Mouse (Mus musculus): ENCODE measurements around the gene Dhrs4. TPM values are rescaled to one million over a fixed set of nuclear protein-coding genes. Genes with fewer than 3 reads are reported as not detected.

The Dhrs4 gene
- polyA plus RNA-seq (2015; fragmentation: Nextera tagmentation; extraction: Ambion mirVana) = 87.4 and 89.1 TPM in 2 replicates

DNA sequence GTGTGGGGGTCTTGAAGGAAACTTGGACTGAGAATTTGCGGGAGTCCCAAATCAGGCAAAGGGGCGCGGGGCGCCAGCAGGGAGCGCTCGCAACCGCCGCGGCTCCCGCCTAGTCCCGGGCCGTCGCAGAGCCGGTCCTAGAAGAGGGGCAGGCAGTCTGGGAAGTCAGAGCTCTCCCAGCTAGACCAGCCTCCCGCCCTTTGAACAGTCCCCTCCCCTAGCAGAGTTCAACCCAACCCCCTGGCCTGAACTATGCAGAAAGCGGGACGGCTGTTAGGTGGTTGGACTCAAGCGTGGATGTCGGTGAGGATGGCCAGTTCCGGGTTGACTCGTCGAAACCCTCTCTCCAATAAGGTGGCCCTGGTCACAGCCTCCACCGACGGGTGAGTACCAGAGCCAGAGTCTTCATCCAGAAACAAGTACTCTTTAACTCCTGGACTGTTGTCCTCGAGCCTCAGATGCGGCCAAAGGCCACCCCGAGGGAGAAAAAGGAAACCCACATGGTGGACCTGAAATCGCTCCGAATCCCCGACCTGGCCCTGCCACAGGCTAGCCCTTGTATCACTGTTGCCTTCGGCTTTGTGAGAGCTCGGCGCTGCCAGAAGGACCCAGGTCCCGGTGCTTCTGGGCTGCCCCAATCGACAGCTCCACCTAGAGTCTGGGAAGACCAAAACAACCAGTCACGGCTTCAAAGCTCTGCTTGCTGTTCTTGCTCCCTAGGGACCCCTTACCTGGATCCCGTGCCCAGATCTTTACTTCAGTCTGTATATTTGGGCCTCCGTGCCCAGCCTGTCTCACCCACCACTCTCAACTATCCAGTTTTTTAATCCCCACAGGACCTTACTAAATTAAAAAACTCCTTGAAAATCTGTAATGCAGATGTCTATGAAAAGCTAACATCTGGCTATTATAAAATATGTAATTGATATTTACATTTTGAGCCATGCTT, at the start of gene Dhrs4:
TSS of gene Dhrs4 (plus strand) at position 108 of the 949 bp plus-strand sequence.
- Histone ChIP-seq H3K4me1 (peaks cover 16% of the 10 kb centered on the region; the same call in 1 of the 2 replicates), H3K27me3 (no peaks in the 10 kb centered on the region), H3K27ac (peak within 1 kb of the TSS; percentile 83), H3K9me3 (no peaks in the 10 kb centered on the region), H3K36me3 (no peaks in the 10 kb centered on the region), H3K4me2 (replicated peaks) (peak within 1 kb of the TSS; percentile 64), H3K4me3 (peak within 1 kb of the TSS; percentile 57), H3K9ac (peak within 1 kb of the TSS; percentile 73)
- peak; percentile 96 for ATAC-seq (ENCODE audit: low FRiP score, low read depth)
- under 1% methylated on average over 38 of the region's 38 CpGs for WGBS

DNA sequence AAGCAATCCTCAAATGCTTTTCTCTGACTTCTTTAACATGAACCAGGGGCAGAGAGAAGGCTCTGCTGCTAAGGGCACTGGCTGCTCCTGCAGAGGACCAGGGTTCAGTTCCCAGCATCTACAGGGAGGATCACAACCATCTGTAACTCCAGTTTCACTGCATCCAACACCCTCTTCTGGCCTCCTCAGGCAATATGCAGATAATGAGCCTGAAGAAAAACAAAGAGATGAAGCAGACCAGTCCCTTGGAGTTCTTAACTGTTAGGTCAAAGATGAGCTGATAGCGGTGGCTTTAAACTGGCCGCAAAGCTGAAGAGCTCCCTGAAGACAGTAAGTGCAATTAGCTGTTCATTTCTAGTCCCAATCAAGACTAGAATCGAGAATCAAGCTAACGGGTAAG, 48.3 kb upstream of the Dhrs4 start:
- H3K4me1 ChIP-seq = peaks cover 6% of the 10 kb centered on the region; the same call in 1 of the 2 replicates

DNA sequence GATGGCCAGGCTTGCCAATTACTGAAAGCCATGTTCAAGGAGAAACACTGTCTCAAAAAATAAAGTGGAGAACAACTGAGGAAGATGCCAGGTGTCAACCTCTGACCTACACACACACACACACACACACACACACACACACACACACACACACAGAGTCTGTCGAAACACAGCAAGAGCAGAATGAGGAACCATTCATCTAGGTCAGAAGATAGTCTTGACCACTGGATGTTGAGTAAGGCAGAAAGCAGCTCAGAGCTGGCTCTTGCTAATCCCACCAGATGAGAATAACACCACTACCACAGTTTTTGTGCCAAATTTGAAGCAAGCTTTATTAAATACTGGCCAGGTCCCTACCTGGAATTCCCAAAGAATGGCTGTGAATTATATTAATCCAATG, 45.5 kb upstream of the Dhrs4 start:
- Histone ChIP-seq H3K4me3 (no peak overlapping the region), H3K27me3 (no peaks in the 10 kb centered on the region), H3K27ac (no peak overlapping the region), H3K36me3 (no peaks in the 10 kb centered on the region), H3K4me2 (replicated peaks) (no peak overlapping the region), H3K9me3 (no peaks in the 10 kb centered on the region), H3K4me1 (peaks cover 13% of the 10 kb centered on the region), H3K9ac (no peak overlapping the region)
- WGBS = 90% methylated on average over 1 of the region's 1 CpGs
- ATAC-seq (ENCODE audit: low FRiP score, low read depth) = no peak

More for the DNA sequence above, 48.3 kb upstream of the Dhrs4 start:
- Histone ChIP-seq H3K4me2 (replicated peaks) (no peak overlapping the region), H3K9ac (no peak overlapping the region), H3K9me3 (peaks cover 2% of the 10 kb centered on the region; the same call in 1 of the 2 replicates), H3K36me3 (no peaks in the 10 kb centered on the region), H3K4me3 (no peak overlapping the region), H3K27ac (no peak overlapping the region), H3K27me3 (no peaks in the 10 kb centered on the region)
- no peak for ATAC-seq (ENCODE audit: low FRiP score, low read depth)
- WGBS = 85% methylated on average over 4 of the region's 4 CpGs

DNA sequence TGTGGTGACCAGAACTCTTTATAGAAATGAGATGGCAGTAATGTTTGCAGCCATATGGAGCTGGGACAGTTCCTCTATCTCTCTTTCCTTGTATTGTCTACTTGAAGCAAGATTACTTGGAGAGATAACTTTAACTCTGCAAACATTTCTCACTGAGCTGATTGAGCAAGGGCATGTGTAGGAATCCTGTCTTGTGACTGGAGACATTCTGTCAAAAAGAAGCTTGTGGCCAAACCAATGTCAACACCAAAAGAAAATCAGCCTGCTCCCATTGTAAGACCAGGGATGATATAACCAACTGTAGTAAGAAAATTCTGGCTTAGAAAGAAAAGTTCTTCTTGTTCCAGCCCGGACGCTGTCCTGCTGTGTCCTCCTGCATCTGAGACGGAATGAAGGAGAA, 43.7 kb upstream of the Dhrs4 start:
- ATAC-seq (ENCODE audit: low FRiP score, low read depth) = no peak
- Histone ChIP-seq H3K4me1 (peaks cover 26% of the 10 kb centered on the region), H3K9ac (no peak overlapping the region), H3K27ac (no peak overlapping the region), H3K36me3 (no peaks in the 10 kb centered on the region), H3K27me3 (no peaks in the 10 kb centered on the region), H3K4me3 (no peak overlapping the region), H3K4me2 (replicated peaks) (no peak overlapping the region), H3K9me3 (no peaks in the 10 kb centered on the region)
- 89% methylated on average over 3 of the region's 3 CpGs for WGBS

DNA sequence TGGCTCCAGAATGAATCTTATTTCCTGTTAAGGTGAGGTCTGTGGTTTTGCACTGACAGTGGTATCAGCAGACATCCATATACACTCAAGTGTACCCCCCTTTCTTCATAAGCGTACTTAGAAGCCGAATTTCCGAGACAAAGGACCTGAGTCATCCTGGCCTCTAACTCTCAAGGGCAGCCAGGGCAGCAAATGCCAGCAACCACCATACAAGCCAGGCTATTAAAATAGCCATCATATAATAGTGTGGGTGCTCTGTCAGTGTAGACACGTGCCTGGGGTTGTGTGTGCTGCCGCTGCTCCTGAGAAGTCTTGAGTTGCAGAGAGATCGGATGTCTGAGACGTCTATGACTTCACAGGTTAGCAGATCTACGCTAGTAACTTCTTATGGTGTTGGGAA, 41.4 kb upstream of the Dhrs4 start:
- H3K27ac ChIP-seq = no peak overlapping the region
- H3K9ac ChIP-seq = no peak overlapping the region
- ATAC-seq (ENCODE audit: low FRiP score, low read depth) = no peak
- H3K4me2 ChIP-seq (replicated peaks) = no peak overlapping the region
- peaks cover 26% of the 10 kb centered on the region for H3K4me1 ChIP-seq
- no peaks in the 10 kb centered on the region for H3K36me3 ChIP-seq
- no peak overlapping the region for H3K4me3 ChIP-seq
- WGBS = 76% methylated on average over 8 of the region's 8 CpGs
- no peaks in the 10 kb centered on the region for H3K9me3 ChIP-seq
- H3K27me3 ChIP-seq = no peaks in the 10 kb centered on the region

DNA sequence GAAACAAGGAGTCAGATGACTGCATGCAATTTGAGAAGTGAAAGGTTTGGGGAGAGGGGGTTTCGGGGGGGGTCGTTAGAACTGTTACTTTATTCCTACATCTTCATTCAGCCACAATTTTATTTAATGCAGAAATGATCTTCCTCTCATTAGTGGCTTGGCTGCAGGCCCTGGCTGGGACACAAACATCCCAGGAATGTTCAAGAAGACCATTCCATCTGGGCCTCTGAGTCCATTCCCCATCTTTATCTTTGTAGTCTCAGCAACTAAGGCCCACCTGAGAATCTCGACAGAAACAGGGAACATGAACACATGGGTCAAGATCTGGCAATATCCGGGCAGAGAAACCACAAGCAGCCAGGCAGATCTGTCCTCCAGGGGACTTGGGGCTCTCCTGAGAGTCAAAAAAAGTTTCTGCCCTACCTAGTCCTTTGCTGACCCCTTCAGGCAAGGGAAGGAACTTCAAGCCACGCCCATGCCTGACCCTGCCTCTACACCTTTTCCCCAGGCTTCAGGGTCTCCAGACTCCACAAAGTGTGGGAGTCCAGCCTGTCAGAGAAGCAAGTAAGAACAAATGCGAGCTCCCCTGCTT, 40.3 kb upstream of the Dhrs4 start:
- 18% methylated on average over 6 of the region's 6 CpGs for WGBS
- Histone ChIP-seq H3K27ac (no peak overlapping the region), H3K27me3 (no peaks in the 10 kb centered on the region), H3K9ac (no peak overlapping the region), H3K4me2 (replicated peaks) (no peak overlapping the region), H3K9me3 (no peaks in the 10 kb centered on the region), H3K4me1 (peaks cover 26% of the 10 kb centered on the region), H3K36me3 (no peaks in the 10 kb centered on the region), H3K4me3 (no peak overlapping the region)
- ATAC-seq (ENCODE audit: low FRiP score, low read depth) = peak; percentile 24; the same call in 1 of the 2 replicates

DNA sequence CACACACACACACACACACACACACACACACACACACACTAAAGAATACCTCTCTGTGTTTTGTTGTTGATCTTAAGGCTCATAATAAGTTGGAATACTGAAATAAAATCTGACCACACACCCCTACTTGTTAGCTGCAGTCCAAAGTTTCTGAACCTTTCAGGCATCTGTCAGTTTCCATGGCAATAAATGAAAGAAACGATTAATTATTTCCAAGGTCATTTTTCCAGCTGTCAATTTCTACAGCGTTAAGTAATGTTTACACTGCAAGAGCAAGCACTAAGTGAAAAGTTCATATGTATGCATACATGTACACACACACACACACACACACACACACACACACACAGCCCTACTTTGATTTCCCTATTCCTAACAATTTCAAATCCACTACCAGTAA, 20.9 kb upstream of the Dhrs4 start:
- Histone ChIP-seq H3K4me2 (replicated peaks) (no peak overlapping the region), H3K4me3 (no peak overlapping the region), H3K9me3 (peaks cover 10% of the 10 kb centered on the region; the same call in 1 of the 2 replicates), H3K36me3 (no peaks in the 10 kb centered on the region), H3K27me3 (peaks cover 8% of the 10 kb centered on the region; the same call in 1 of the 2 replicates), H3K27ac (no peak overlapping the region), H3K9ac (no peak overlapping the region), H3K4me1 (no peaks in the 10 kb centered on the region)
- WGBS = 75% methylated on average over 2 of the region's 2 CpGs
- no peak for ATAC-seq (ENCODE audit: low FRiP score, low read depth)

DNA sequence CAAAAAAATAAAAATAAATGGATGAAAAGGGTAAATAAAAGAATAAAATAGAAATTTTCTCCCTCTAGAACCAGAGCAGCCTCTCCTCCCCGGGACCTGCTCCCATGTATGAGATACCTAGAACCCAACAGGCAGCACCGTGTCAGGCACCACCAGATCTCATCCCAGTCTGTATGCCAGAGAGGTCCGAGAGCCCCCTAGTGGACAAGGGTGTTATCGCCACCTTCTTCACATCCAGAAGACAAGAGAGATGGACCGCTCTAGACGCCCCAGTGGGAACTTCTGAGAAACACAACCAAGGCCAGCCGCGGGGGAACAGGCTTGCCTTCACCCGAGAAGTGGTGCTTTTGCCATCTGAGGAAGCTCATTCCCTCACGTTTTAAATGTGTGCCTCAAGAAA, 20.3 kb upstream of the Dhrs4 start:
- Histone ChIP-seq H3K9ac (no peak overlapping the region), H3K36me3 (no peaks in the 10 kb centered on the region), H3K27me3 (peaks cover 8% of the 10 kb centered on the region; the same call in 1 of the 2 replicates), H3K27ac (no peak overlapping the region), H3K9me3 (peaks cover 10% of the 10 kb centered on the region; the same call in 1 of the 2 replicates), H3K4me2 (replicated peaks) (no peak overlapping the region), H3K4me3 (no peak overlapping the region), H3K4me1 (no peaks in the 10 kb centered on the region)
- WGBS = 21% methylated on average over 10 of the region's 10 CpGs
- ATAC-seq (ENCODE audit: low FRiP score, low read depth) = no peak

DNA sequence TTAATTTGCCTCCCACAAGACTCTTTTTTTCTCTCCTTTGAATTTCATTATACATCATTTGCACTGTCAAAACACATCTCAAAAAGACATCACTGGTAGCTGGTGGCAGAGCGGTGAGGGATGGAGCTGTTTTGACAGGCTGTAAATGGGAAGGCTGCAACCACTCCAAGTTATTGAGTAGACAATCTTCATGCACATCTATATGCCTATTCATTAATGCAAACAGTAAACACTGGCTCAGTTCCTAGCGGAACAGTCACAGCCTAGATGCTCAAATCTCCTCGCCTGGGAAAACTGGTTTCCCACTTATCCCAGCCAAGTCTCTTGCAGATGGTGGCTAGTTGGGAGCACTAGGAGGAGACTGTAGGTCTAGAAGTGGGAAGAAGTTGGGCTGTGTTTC, 19.8 kb upstream of the Dhrs4 start:
- Histone ChIP-seq H3K4me3 (no peak overlapping the region), H3K27me3 (peaks cover 8% of the 10 kb centered on the region; the same call in 1 of the 2 replicates), H3K9me3 (peaks cover 10% of the 10 kb centered on the region; the same call in 1 of the 2 replicates), H3K27ac (no peak overlapping the region), H3K4me1 (no peaks in the 10 kb centered on the region), H3K36me3 (no peaks in the 10 kb centered on the region), H3K4me2 (replicated peaks) (no peak overlapping the region), H3K9ac (no peak overlapping the region)
- WGBS = 88% methylated on average over 3 of the region's 3 CpGs
- ATAC-seq (ENCODE audit: low FRiP score, low read depth) = no peak

DNA sequence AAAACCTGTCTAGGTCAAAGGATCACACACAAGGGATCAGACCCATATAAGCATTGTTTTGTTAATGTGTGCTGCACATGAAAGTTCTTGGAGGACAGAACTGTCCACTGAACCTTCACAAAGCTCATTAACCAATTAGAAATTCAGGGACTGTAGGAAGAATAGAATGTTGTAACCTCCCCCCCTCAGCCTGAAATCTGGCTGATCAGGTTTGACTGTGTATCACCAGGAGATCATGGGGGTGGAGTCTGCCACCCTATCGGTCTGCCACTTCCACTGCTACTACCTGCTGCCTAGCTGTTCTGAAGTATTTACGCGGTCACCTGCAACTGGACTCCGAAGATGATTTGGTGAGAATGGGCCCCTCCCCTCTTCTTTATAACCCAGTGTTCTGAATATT, 18.8 kb upstream of the Dhrs4 start:
- Histone ChIP-seq H3K36me3 (no peaks in the 10 kb centered on the region), H3K9me3 (peaks cover 10% of the 10 kb centered on the region; the same call in 1 of the 2 replicates), H3K4me1 (no peaks in the 10 kb centered on the region), H3K27ac (no peak overlapping the region), H3K9ac (no peak overlapping the region), H3K4me2 (replicated peaks) (no peak overlapping the region), H3K27me3 (peaks cover 8% of the 10 kb centered on the region; the same call in 1 of the 2 replicates), H3K4me3 (no peak overlapping the region)
- ATAC-seq (ENCODE audit: low FRiP score, low read depth) = no peak
- WGBS = 69% methylated on average over 4 of the region's 4 CpGs

DNA sequence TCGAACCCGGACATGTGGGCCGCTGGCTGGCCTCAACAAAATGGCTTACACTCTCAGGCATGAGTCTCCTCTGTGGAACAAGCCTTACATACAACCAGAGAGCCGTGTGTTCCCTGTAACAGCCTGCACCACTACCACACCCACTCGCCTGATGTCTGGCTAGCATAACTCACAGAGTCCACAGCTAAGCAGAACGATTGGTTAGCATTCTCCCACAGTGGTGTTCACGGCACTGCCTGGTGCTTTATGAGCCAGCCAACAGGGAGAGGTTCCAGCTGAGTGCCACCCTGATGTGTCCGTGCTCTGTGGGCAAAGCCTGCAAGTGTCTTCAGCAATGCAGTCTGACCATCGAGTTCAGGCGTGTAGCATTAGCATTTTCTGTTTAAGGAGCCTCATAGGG, 18.3 kb upstream of the Dhrs4 start:
- Histone ChIP-seq H3K27ac (no peak overlapping the region), H3K27me3 (peaks cover 10% of the 10 kb centered on the region; the same call in 1 of the 2 replicates), H3K4me1 (no peaks in the 10 kb centered on the region), H3K9ac (no peak overlapping the region), H3K9me3 (peaks cover 9% of the 10 kb centered on the region; the same call in 1 of the 2 replicates), H3K36me3 (no peaks in the 10 kb centered on the region), H3K4me3 (no peak overlapping the region), H3K4me2 (replicated peaks) (no peak overlapping the region)
- WGBS = 67% methylated on average over 10 of the region's 10 CpGs
- ATAC-seq (ENCODE audit: low FRiP score, low read depth) = no peak

DNA sequence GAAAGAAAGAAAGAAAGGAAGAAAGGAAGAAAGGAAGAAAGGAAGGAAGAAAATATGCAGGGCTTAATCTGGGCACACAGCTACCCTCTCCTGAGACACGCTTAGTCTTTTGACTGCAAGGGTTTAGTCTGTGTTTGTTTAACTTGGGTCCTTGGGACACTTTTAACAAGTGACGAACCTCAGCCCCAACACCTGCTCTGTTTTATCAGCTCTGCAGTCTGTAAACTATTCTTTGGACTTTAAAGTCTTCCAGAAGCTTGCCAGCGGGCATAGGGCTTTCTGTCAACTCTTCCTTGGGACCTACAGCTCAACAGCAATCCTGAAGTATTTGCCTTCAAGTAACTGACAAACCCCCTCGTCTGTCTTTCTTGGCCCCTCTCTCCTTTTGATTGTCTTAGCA, 16.8 kb upstream of the Dhrs4 start:
- Histone ChIP-seq H3K36me3 (no peaks in the 10 kb centered on the region), H3K27me3 (peaks cover 13% of the 10 kb centered on the region; the same call in 1 of the 2 replicates), H3K4me2 (replicated peaks) (no peak overlapping the region), H3K27ac (no peak overlapping the region), H3K4me1 (no peaks in the 10 kb centered on the region), H3K9ac (no peak overlapping the region), H3K9me3 (no peaks in the 10 kb centered on the region), H3K4me3 (no peak overlapping the region)
- no peak for ATAC-seq (ENCODE audit: low FRiP score, low read depth)
- 27% methylated on average over 4 of the region's 4 CpGs for WGBS
